Mouse (Mus musculus): ENCODE measurements around the gene C1ql4. TPM values are rescaled to one million over a fixed set of nuclear protein-coding genes. Genes with fewer than 3 reads are reported as not detected.

The C1ql4 gene
- polyA plus RNA-seq, 1 experiment from 2014 or later: 0.33 TPM

- 97% methylated on average over 1 of the region's 1 CpGs for WGBS
- ATAC-seq (replicated peaks): no peak
- H3K27me3 ChIP-seq: no peaks in the 10 kb centered on the region
- no peak overlapping the region for H3K4me2 ChIP-seq (replicated peaks)
- H3K36me3 ChIP-seq: no peaks in the 10 kb centered on the region
- H3K9ac ChIP-seq (replicated peaks): no peak overlapping the region
- no peak overlapping the region for H3K27ac ChIP-seq (replicated peaks)
- H3K4me3 ChIP-seq: no peak overlapping the region
- peaks cover 11% of the 10 kb centered on the region for H3K4me1 ChIP-seq
- no peaks in the 10 kb centered on the region for H3K9me3 ChIP-seq
Observed at GRCm38 (mm10) chr15:99038025-99038424, 49.6 kb downstream of the C1ql4 start.

GRCm38 (mm10) chr15:99036249-99036905 is 51.2 kb downstream of the C1ql4 start:
- H3K4me3 ChIP-seq: no peak overlapping the region
- peaks cover 10% of the 10 kb centered on the region for H3K4me1 ChIP-seq
- H3K9me3 ChIP-seq: no peaks in the 10 kb centered on the region
- WGBS: 60% methylated on average over 8 of the region's 8 CpGs
- H3K36me3 ChIP-seq: no peaks in the 10 kb centered on the region
- H3K9ac ChIP-seq (replicated peaks): no peak overlapping the region
- no peaks in the 10 kb centered on the region for H3K27me3 ChIP-seq
- no peak overlapping the region for H3K4me2 ChIP-seq (replicated peaks)
- no peak for ATAC-seq (replicated peaks)
- H3K27ac ChIP-seq (replicated peaks): no peak overlapping the region

- Histone ChIP-seq H3K9me3 (no peaks in the 10 kb centered on the region), H3K36me3 (no peaks in the 10 kb centered on the region), H3K4me1 (peaks cover 9% of the 10 kb centered on the region), H3K4me2 (replicated peaks) (no peak overlapping the region), H3K9ac (replicated peaks) (no peak overlapping the region), H3K4me3 (no peak overlapping the region), H3K27ac (replicated peaks) (no peak overlapping the region), H3K27me3 (no peaks in the 10 kb centered on the region)
- 80% methylated on average over 4 of the region's 4 CpGs for WGBS
- ATAC-seq (replicated peaks): no peak
Observed at GRCm38 (mm10) chr15:99035431-99035830, 52.2 kb downstream of the C1ql4 start.

Small RNA genes within 50 kb of the gene (microRNA-seq; reads per million reads assigned to microRNA genes)
- gene Mir6960: 1.1 reads per million

Other genes with a start within 250 kb of the C1ql4 start
- gene Kmt2d, start 216.6 kb downstream of the C1ql4 start, polyA plus RNA-seq (2015; fragmentation: Nextera tagmentation; extraction: Ambion mirVana): 13.9 and 14.3 TPM in 2 replicates
- gene Rhebl1, start 193.3 kb downstream of the C1ql4 start, polyA plus RNA-seq (2015; fragmentation: Nextera tagmentation; extraction: Ambion mirVana): 42.7 and 46.4 TPM in 2 replicates
- gene Dhh, start 189.3 kb downstream of the C1ql4 start, polyA plus RNA-seq (2015; fragmentation: Nextera tagmentation; extraction: Ambion mirVana): 0.52 and 0.68 TPM in 2 replicates
- 43.2 and 45.2 TPM in 2 replicates for gene Lmbr1l, start 169.6 kb downstream of the C1ql4 start, polyA plus RNA-seq (2015; fragmentation: Nextera tagmentation; extraction: Ambion mirVana)
- gene Tuba1b, start 153.3 kb downstream of the C1ql4 start, polyA plus RNA-seq (2015; fragmentation: Nextera tagmentation; extraction: Ambion mirVana): 1,138 and 1,204 TPM in 2 replicates
- gene Gm49450, start 134.3 kb downstream of the C1ql4 start, polyA plus RNA-seq (2015; fragmentation: Nextera tagmentation; extraction: Ambion mirVana): not detected in 2 replicates
- 14,933 and 15,115 TPM in 2 replicates for gene Tuba1a, start 134.1 kb downstream of the C1ql4 start, polyA plus RNA-seq (2015; fragmentation: Nextera tagmentation; extraction: Ambion mirVana)
- 45.7 and 53.5 TPM in 2 replicates for gene Tuba1c, start 57.9 kb downstream of the C1ql4 start, polyA plus RNA-seq (2015; fragmentation: Nextera tagmentation; extraction: Ambion mirVana)
- 0.97 and 1.3 TPM in 2 replicates for gene Prph, start 32.6 kb downstream of the C1ql4 start, polyA plus RNA-seq (2015; fragmentation: Nextera tagmentation; extraction: Ambion mirVana)
- 19.8 and 24.8 TPM in 2 replicates for gene Troap, start 13.2 kb downstream of the C1ql4 start, polyA plus RNA-seq (2015; fragmentation: Nextera tagmentation; extraction: Ambion mirVana)
- gene Dnajc22, start 5.4 kb upstream of the C1ql4 start, polyA plus RNA-seq (2015; fragmentation: Nextera tagmentation; extraction: Ambion mirVana): 0.46 and 0.53 TPM in 2 replicates
- gene Spats2, start 38.1 kb upstream of the C1ql4 start, polyA plus RNA-seq (2015; fragmentation: Nextera tagmentation; extraction: Ambion mirVana): 42.9 and 43.7 TPM in 2 replicates
- 4.3 and 4.6 TPM in 2 replicates for gene Kcnh3, start 137.0 kb upstream of the C1ql4 start, polyA plus RNA-seq (2015; fragmentation: Nextera tagmentation; extraction: Ambion mirVana)
- gene Mcrs1, start 164.1 kb upstream of the C1ql4 start, polyA plus RNA-seq (2015; fragmentation: Nextera tagmentation; extraction: Ambion mirVana): 209 and 212 TPM in 2 replicates
- gene Prpf40b, start 207.3 kb upstream of the C1ql4 start, polyA plus RNA-seq (2015; fragmentation: Nextera tagmentation; extraction: Ambion mirVana): 111 and 115 TPM in 2 replicates
- 0.23 and 0.31 TPM in 2 replicates for gene Fam186b, start 208.1 kb upstream of the C1ql4 start, polyA plus RNA-seq (2015; fragmentation: Nextera tagmentation; extraction: Ambion mirVana)